In genomic region chrX:93700528-93701225, GRCm38 (mm10) we compare ENCODE assay signal across 8 mouse cellular contexts. TPM values are rescaled to one million over a fixed set of nuclear protein-coding genes. Genes with fewer than 3 reads are reported as not detected.
DNase-seq lines count a peak whose midpoint lies in the region; ATAC-seq lines count a peak whose summit lies in the region.

No protein-coding gene starts in this region.

- no peaks in the 10 kb centered on the region for H3K27me3 ChIP-seq in embryonic facial prominence, embryonic 11.5 days (ENCODE audit: control insufficient read depth, insufficient read depth, low read length)
- 0 out of 2 replicates have a peak, but pooled peaks cover 2% of the 10 kb centered on the region for H3K27me3 ChIP-seq in intestine, embryonic 16.5 days (replicated peaks; ENCODE audit: control insufficient read depth, insufficient read depth, low read length)
- H3K27me3 ChIP-seq in liver, embryonic 11.5 days (replicated peaks; ENCODE audit: control insufficient read depth, insufficient read depth, low read length), result no peaks in the 10 kb centered on the region

- peak; percentile 48 for DNase-seq in A20 (ENCODE audit: low read depth, low spot score)
- DNase-seq in adrenal gland, adult 2 months, result peak; percentile 75
- DNase-seq in embryonic facial prominence, embryonic 11.5 days (ENCODE audit: low spot score), result peak; percentile 13
- DNase-seq in liver, embryonic 11.5 days (ENCODE audit: low spot score), result peak; percentile 35
- peak; percentile 21 for DNase-seq in naive thymus-derived CD4-positive, alpha-beta T cell, adult 2 months (ENCODE audit: low read depth)
- peak; percentile 36 for DNase-seq in telencephalon, adult 2 months (ENCODE audit: low read depth, low spot score)

- no peak overlapping the region for H3K9ac ChIP-seq in embryonic facial prominence, embryonic 11.5 days (replicated peaks; ENCODE audit: low read length)
- H3K9ac ChIP-seq in intestine, embryonic 16.5 days (ENCODE audit: low read depth, low read length), result no peak overlapping the region
- H3K9ac ChIP-seq in liver, embryonic 11.5 days (ENCODE audit: low read depth, low read length), result no peak overlapping the region

- no peaks in the 10 kb centered on the region for H3K36me3 ChIP-seq in embryonic facial prominence, embryonic 11.5 days (replicated peaks; ENCODE audit: control insufficient read depth, insufficient read depth, low read depth, low read length)
- no peaks in the 10 kb centered on the region for H3K36me3 ChIP-seq in intestine, embryonic 16.5 days (ENCODE audit: control insufficient read depth, insufficient read depth, low read length)
- H3K36me3 ChIP-seq in liver, embryonic 11.5 days (ENCODE audit: control insufficient read depth, insufficient read depth, low read length), result no peaks in the 10 kb centered on the region

- H3K4me3 ChIP-seq in embryonic facial prominence, embryonic 11.5 days (ENCODE audit: low read depth, low read length), result no peak overlapping the region
- H3K4me3 ChIP-seq in intestine, embryonic 16.5 days (ENCODE audit: low read length), result no peak overlapping the region
- no peak overlapping the region for H3K4me3 ChIP-seq in liver, embryonic 11.5 days (ENCODE audit: low read depth, low read length)

- H3K9me3 ChIP-seq in embryonic facial prominence, embryonic 11.5 days (replicated peaks; ENCODE audit: control insufficient read depth, low read length), result no peaks in the 10 kb centered on the region
- no peaks in the 10 kb centered on the region for H3K9me3 ChIP-seq in intestine, embryonic 16.5 days (ENCODE audit: control insufficient read depth, low read length)
- H3K9me3 ChIP-seq in liver, embryonic 11.5 days (ENCODE audit: control insufficient read depth, low read length), result no peaks in the 10 kb centered on the region

- no peak overlapping the region for H3K4me2 ChIP-seq in embryonic facial prominence, embryonic 11.5 days (ENCODE audit: low read depth, low read length)
- no peak overlapping the region for H3K4me2 ChIP-seq in intestine, embryonic 16.5 days (ENCODE audit: low read depth, low read length)
- peak overlapping the region; percentile 33 for H3K4me2 ChIP-seq in liver, embryonic 11.5 days

- 50% methylated on average over 8 of the region's 8 CpGs for WGBS in embryonic facial prominence, embryonic 11.5 days
- WGBS in intestine, embryonic 16.5 days, result 33% methylated on average over 8 of the region's 8 CpGs
- 34% methylated on average over 8 of the region's 8 CpGs for WGBS in liver, embryonic 11.5 days

- ATAC-seq in embryonic facial prominence, embryonic 11.5 days (replicated peaks; ENCODE audit: insufficient number of reproducible peaks, low FRiP score, low TSS enrichment, low read depth), result no peak
- peak; percentile 85 for ATAC-seq in granulocyte monocyte progenitor cell, adult 5-6 weeks (replicated peaks; ENCODE audit: poor library complexity, severe bottlenecking)
- ATAC-seq in intestine, embryonic 16.5 days, result peak; percentile 79
- ATAC-seq in liver, embryonic 11.5 days (replicated peaks; ENCODE audit: low FRiP score), result peak; percentile 98

- H3K4me1 ChIP-seq in embryonic facial prominence, embryonic 11.5 days (ENCODE audit: control insufficient read depth, insufficient read depth, low read length), result no peaks in the 10 kb centered on the region
- H3K4me1 ChIP-seq in intestine, embryonic 16.5 days (ENCODE audit: control insufficient read depth, insufficient read depth, low read length), result no peaks in the 10 kb centered on the region
- H3K4me1 ChIP-seq in liver, embryonic 11.5 days (replicated peaks; ENCODE audit: control insufficient read depth, insufficient read depth, low read length), result peaks cover 6% of the 10 kb centered on the region

- H3K27ac ChIP-seq in embryonic facial prominence, embryonic 11.5 days (replicated peaks; ENCODE audit: low read depth, low read length), result no peak overlapping the region
- H3K27ac ChIP-seq in intestine, embryonic 16.5 days (ENCODE audit: low read length), result no peak overlapping the region
- H3K27ac ChIP-seq in liver, embryonic 11.5 days (ENCODE audit: low read depth, low read length), result peak overlapping the region; percentile 41; the same call in 1 of the 2 replicates

RNA-seq across cellular contexts. Expression of gene Pcyt1b, which starts 46.0 kb away (rescaled TPM):
- total RNA-seq in adrenal gland, adult 2 months (2021), result under 1 TPM; 0.69 TPM
- polyA plus RNA-seq in adrenal gland, adult 2 months (2012; rRNA removed), result 0.18 and 0.22 TPM in 2 replicates
- polyA plus RNA-seq in embryonic facial prominence, embryonic 11.5 days (2014; fragmentation: Nextera tagmentation; extraction: Ambion mirVana), result 6.1 and 7.0 TPM in 2 replicates
- 0.26 and 0.68 TPM in 2 replicates for total RNA-seq in granulocyte monocyte progenitor cell, adult 5-6 weeks (2014; fragmentation: Nextera tagmentation)
- total RNA-seq in granulocyte monocyte progenitor cell, adult 5-6 weeks (2017), result 0.82 and 3.3 TPM in 2 replicates
- polyA plus RNA-seq in intestine, embryonic 16.5 days (2015; fragmentation: Nextera tagmentation; extraction: Ambion mirVana), result 1.2 and 1.3 TPM in 2 replicates
- polyA plus RNA-seq in liver, embryonic 11.5 days (2014; fragmentation: Nextera tagmentation; extraction: Ambion mirVana), result 7.4 and 10.2 TPM in 2 replicates

Comparison
In these comparisons a context has a peak if more than half of its experiments do, and no peak if none do; other contexts are left out.
1. DNase-seq: peak in every context shown above with its lines; median percentile 75 in adrenal gland, adult 2 months; 48 in A20; 36 in telencephalon, adult 2 months; 35 in liver, embryonic 11.5 days; 21 in naive thymus-derived CD4-positive, alpha-beta T cell, adult 2 months; 13 in embryonic facial prominence, embryonic 11.5 days.